In genomic region chr13:37854455-37855220, GRCm38 (mm10) we compare ENCODE assay signal across 8 mouse cellular contexts.
DNase-seq lines count a peak whose midpoint lies in the region; ATAC-seq and TF ChIP-seq lines count a peak whose summit lies in the region.

No protein-coding gene starts in this region.

- 25% methylated on average over 14 of the region's 14 CpGs for WGBS in intestine, postnatal 0 days
- WGBS in midbrain, postnatal 0 days: 24% methylated on average over 14 of the region's 14 CpGs

- no peak overlapping the region; the same call in 1 of the 2 replicates for H3K9ac ChIP-seq in intestine, postnatal 0 days (ENCODE audit: low read depth, low read length)
- no peak overlapping the region for H3K9ac ChIP-seq in midbrain, postnatal 0 days (replicated peaks; ENCODE audit: low read length, poor library complexity, severe bottlenecking)

- peak overlapping the region; percentile 76 for H3K27ac ChIP-seq in embryonic fibroblast, embryonic 13.5 days (ENCODE audit: insufficient read depth, low read length)
- peak overlapping the region; percentile 77 for H3K27ac ChIP-seq in intestine, postnatal 0 days (ENCODE audit: low read depth, low read length)
- no peak overlapping the region for H3K27ac ChIP-seq in midbrain, postnatal 0 days (ENCODE audit: low read depth, low read length)

- TF ChIP-seq CTCF in embryonic fibroblast, embryonic 13.5 days (IDR thresholded peaks at IDR 0.05; ENCODE audit: borderline replicate concordance, insufficient read depth, low read length): no peak
- no peak for TF ChIP-seq CTCF in intestine, postnatal 0 days (IDR thresholded peaks at IDR 0.05; ENCODE audit: low read depth)
- no peak for TF ChIP-seq CTCF in midbrain, postnatal 0 days (IDR thresholded peaks at IDR 0.05)

- H3K36me3 ChIP-seq in intestine, postnatal 0 days (ENCODE audit: control insufficient read depth, insufficient read depth): no peaks in the 10 kb centered on the region
- no peaks in the 10 kb centered on the region for H3K36me3 ChIP-seq in midbrain, postnatal 0 days (ENCODE audit: insufficient read depth, low read length)

- peak overlapping the region; percentile 16 for H3K4me3 ChIP-seq in embryonic fibroblast, embryonic 13.5 days (ENCODE audit: insufficient read depth, low read length)
- H3K4me3 ChIP-seq in intestine, postnatal 0 days (ENCODE audit: low read depth, low read length): 0 out of 2 replicates have a peak overlapping the region, but pooled peaks have one; percentile 22
- peak overlapping the region; percentile 22 for H3K4me3 ChIP-seq in midbrain, postnatal 0 days (ENCODE audit: low read depth, low read length)

- peaks cover 10% of the 10 kb centered on the region for H3K4me1 ChIP-seq in embryonic fibroblast, embryonic 13.5 days (ENCODE audit: control insufficient read depth, insufficient read depth, low read length)
- H3K4me1 ChIP-seq in intestine, postnatal 0 days (replicated peaks; ENCODE audit: control insufficient read depth, insufficient read depth, low read length): peaks cover 4% of the 10 kb centered on the region; the same call in 1 of the 2 replicates
- 0 out of 2 replicates have a peak, but pooled peaks cover 4% of the 10 kb centered on the region for H3K4me1 ChIP-seq in midbrain, postnatal 0 days (ENCODE audit: insufficient read depth, low read length)

- no peaks in the 10 kb centered on the region for H3K27me3 ChIP-seq in intestine, postnatal 0 days (replicated peaks; ENCODE audit: control insufficient read depth, insufficient read depth, low read length)
- H3K27me3 ChIP-seq in midbrain, postnatal 0 days (ENCODE audit: insufficient read depth, low read length): peaks cover 7% of the 10 kb centered on the region; the same call in 1 of the 2 replicates

- TF ChIP-seq POLR2A in embryonic fibroblast, embryonic 13.5 days (IDR thresholded peaks at IDR 0.05; ENCODE audit: low read depth, low read length): 0 out of 2 replicates have a peak, but pooled peaks have one; percentile 26

- H3K9me3 ChIP-seq in intestine, postnatal 0 days (ENCODE audit: control insufficient read depth): no peaks in the 10 kb centered on the region
- H3K9me3 ChIP-seq in midbrain, postnatal 0 days (ENCODE audit: low read length): no peaks in the 10 kb centered on the region

- DNase-seq in spleen, postnatal 36 days (ENCODE audit: low spot score in 2 of 2): peak; percentile 51
- DNase-seq in spleen, postnatal 14 days (ENCODE audit: low spot score in 2 of 2): no peak
- no peak for DNase-seq in midbrain, postnatal 0 days (ENCODE audit: low spot score)
- DNase-seq in cerebellum, adult 9-11 months: no peak
- DNase-seq in urinary bladder, postnatal 25 days (ENCODE audit: low spot score): no peak

- H3K4me2 ChIP-seq in intestine, postnatal 0 days (replicated peaks; ENCODE audit: low read depth): peak overlapping the region; percentile 65
- peak overlapping the region; percentile 48 for H3K4me2 ChIP-seq in midbrain, postnatal 0 days (ENCODE audit: low read depth, low read length, poor library complexity, severe bottlenecking)

- ATAC-seq in intestine, postnatal 0 days: no peak
- ATAC-seq in midbrain, postnatal 0 days (ENCODE audit: low FRiP score): no peak
- ATAC-seq in inflammation-experienced regulatory T-cells, adult 6 months: no peak

Comparison
In these comparisons a context has a peak if more than half of its experiments do, and no peak if none do; other contexts are left out.
1. DNase-seq: peak in spleen, postnatal 36 days (2 of 2); none in spleen, postnatal 14 days (0 of 2), midbrain, postnatal 0 days (single experiment), cerebellum, adult 9-11 months (single experiment) and urinary bladder, postnatal 25 days (single experiment).
2. Peak in every context shown above with its lines, with median percentiles within 50 percentile points of each other: H3K4me3 ChIP-seq.